Mouse (Mus musculus) heart, adult 2 months (tissue): ENCODE measurements around the gene Trim31. TPM values are rescaled to one million over a fixed set of nuclear protein-coding genes. Genes with fewer than 3 reads are reported as not detected.

Experiments used
- DNase-seq, 2 experiments: peaks; one replicate each; pipeline ENCODE4 v3.0.0; 2021
- H3K27ac ChIP-seq: fragments of 200-600 bp; 2 replicates; pipeline ENCODE4 v1.8.1; 2022
- H3K27me3 ChIP-seq: fragments of 200-500 bp; 2 replicates; pipeline ENCODE4 v1.6.1; 2012; ENCODE audit warnings: mild to moderate bottlenecking, low read length, inconsistent platforms, mixed read lengths; ENCODE audit not compliant: control insufficient read depth, insufficient read depth
- H3K36me3 ChIP-seq: fragments of 200-500 bp; 2 replicates; pipeline ENCODE4 v1.6.1; 2012; ENCODE audit warnings: low read length, inconsistent platforms; ENCODE audit not compliant: control insufficient read depth, insufficient read depth
- H3K4me1 ChIP-seq: fragments of 200-500 bp; 2 replicates; pipeline ENCODE4 v1.6.1; 2011; ENCODE audit warnings: low read length; ENCODE audit not compliant: control insufficient read depth, insufficient read depth
- H3K4me3 ChIP-seq: fragments of 200-600 bp; 2 replicates; pipeline ENCODE4 v1.8.1; 2022
- H3K79me2 ChIP-seq: fragments of 200-500 bp; replicated peaks from 2 replicates; pipeline ENCODE4 v1.6.1; 2012; ENCODE audit warnings: mild to moderate bottlenecking, inconsistent platforms, low read length, moderate library complexity, mixed read lengths; ENCODE audit not compliant: control insufficient read depth, insufficient read depth
- H3K9ac ChIP-seq: fragments of 200-500 bp; 2 replicates; pipeline ENCODE4 v1.6.1; 2012; ENCODE audit warnings: low read depth, mild to moderate bottlenecking, control low read depth, inconsistent platforms, low read length, mixed read lengths
- CTCF ChIP-seq: fragments of 200-600 bp; IDR thresholded peaks from 2 replicates; pipeline ENCODE4 v1.8.1; 2022; ENCODE audit warnings: antibody characterized with exemption, mild to moderate bottlenecking, moderate library complexity
- EP300 ChIP-seq: fragments of 200-500 bp; IDR thresholded peaks from 2 replicates; pipeline ENCODE4 v1.6.1; 2011; ENCODE audit warnings: low read depth, low read length, control low read depth; ENCODE audit not compliant: insufficient read depth
- POLR2A ChIP-seq: fragments of 200-500 bp; IDR thresholded peaks from 2 replicates; pipeline ENCODE4 v1.6.1; 2011; ENCODE audit warnings: mild to moderate bottlenecking, low read depth, low read length, control low read depth; ENCODE audit not compliant: insufficient read depth
- WGBS: fragments of 180-500 bp; shearing (Covaris S2); methylation state at CpG from one replicate; pipeline ENCODE4 v1.1.7; 2018; 5-methylcytosine and 5-hydroxymethylcytosine counted together
- intact Hi-C: fragments of 180-260 bp; cut with DNase I; formaldehyde crosslinking; loops from one replicate; pipeline ENCODE4 v1.15.1; 2025
- polyA plus RNA-seq: library from polyadenylated mRNA; depleted of rRNA; stranded (reverse); fragments of >200 nt; gene quantifications from 2 replicates; pipeline ENCODE4 v1.2.3, GENCODE M21; 2012
- total RNA-seq, 2 experiments: library from RNA; stranded (reverse); gene quantifications; 2 replicates each; pipeline ENCODE4 v1.2.3; 2021

Trim31 gene
- total and polyA plus RNA-seq, 3 experiments = not detected

DNA sequence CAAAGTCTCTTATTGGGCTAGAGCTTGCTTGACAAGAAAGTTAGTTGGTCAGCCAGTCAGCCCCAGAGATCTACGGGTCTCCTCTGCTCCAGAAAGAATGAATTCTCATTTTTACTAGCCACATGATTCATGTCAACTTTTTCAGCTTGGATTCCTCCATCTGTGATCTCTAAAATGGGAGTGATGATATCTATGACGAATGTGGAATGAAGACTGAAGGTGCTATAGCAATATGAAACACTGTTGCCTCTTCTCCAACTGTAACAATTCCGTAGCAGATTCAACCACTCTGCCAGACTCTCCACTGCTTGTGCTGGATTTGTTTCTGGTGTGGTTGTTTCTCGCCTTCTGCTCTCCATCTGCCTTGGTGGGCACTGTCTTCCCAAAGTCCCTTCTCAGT lies 33.2 kb downstream of the Trim31 start:
- intact Hi-C loops = no loop called here
- DNase-seq = no peak
- TF ChIP-seq CTCF (no peak), EP300 (no peak), POLR2A (no peak)
- no peak overlapping the region for H3K4me3 ChIP-seq
- H3K79me2 ChIP-seq = no peaks in the 10 kb centered on the region
- no peaks in the 10 kb centered on the region; the same call in 1 of the 2 replicates for H3K36me3 ChIP-seq
- H3K27me3 ChIP-seq = no peaks in the 10 kb centered on the region
- H3K9ac ChIP-seq = no peak overlapping the region
- 74% methylated on average over 4 of the region's 4 CpGs for WGBS
- peaks cover 15% of the 10 kb centered on the region for H3K4me1 ChIP-seq
- H3K27ac ChIP-seq = peak overlapping the region; percentile 26

DNA sequence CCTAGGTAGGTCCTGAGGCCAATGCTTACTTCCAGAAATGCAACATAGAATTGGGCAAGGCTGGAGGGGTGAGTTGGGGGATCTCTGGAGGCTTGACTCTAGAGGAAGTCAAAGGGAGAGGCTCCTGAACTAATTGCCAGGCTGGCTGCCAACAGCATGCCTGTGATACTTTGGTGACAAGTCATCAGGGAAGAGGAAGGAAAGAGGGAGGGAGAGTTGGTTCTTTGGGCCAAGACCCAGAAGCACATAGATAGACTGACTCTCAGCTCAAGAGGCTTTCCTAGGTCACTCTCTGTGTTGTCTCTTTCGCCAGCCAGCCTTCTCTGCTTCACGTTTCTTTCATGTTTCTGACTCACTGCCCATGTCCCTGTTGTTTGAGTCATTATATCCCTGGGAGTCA lies 33.9 kb downstream of the Trim31 start:
- H3K4me3 ChIP-seq = no peak overlapping the region
- DNase-seq = peak; percentile 56 to 77
- no peaks in the 10 kb centered on the region for H3K27me3 ChIP-seq
- peaks cover 15% of the 10 kb centered on the region for H3K4me1 ChIP-seq
- intact Hi-C loops = loop anchor here (1.0 kb wide), 1 partner anchor 14 kb away; no protein-coding TSS in a partner anchor
- TF ChIP-seq POLR2A (no peak), EP300 (no peak), CTCF (no peak)
- peak overlapping the region; percentile 32 for H3K27ac ChIP-seq
- H3K79me2 ChIP-seq = no peaks in the 10 kb centered on the region
- 8% methylated on average over 2 of the region's 2 CpGs for WGBS
- H3K9ac ChIP-seq = no peak overlapping the region
- H3K36me3 ChIP-seq = no peaks in the 10 kb centered on the region; the same call in 1 of the 2 replicates

DNA sequence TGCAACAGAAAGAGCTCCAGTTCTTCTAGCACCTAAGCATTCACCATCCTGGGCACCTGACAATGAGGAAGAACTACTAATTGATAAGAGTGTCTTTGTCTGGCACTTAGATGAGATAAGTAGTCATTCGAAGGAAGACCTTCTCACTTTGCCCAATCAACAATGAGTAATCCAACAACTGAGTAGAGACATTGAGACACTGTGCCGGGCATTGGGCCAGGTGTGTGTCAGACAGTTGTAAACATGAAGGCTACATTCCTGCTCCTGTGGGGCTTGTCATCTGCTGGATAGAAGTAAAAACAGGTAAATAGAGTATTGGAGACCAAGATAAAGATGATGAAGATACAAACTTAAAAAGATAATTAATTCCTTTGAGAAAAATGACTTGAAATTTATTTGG lies 40.1 kb downstream of the Trim31 start:
- Histone ChIP-seq H3K4me3 (no peak overlapping the region), H3K36me3 (no peaks in the 10 kb centered on the region), H3K9ac (no peak overlapping the region), H3K79me2 (no peaks in the 10 kb centered on the region), H3K4me1 (peaks cover 3% of the 10 kb centered on the region; the same call in 1 of the 2 replicates), H3K27ac (no peak overlapping the region), H3K27me3 (no peaks in the 10 kb centered on the region)
- no peak for TF ChIP-seq POLR2A
- no peak for TF ChIP-seq EP300
- TF ChIP-seq CTCF = no peak
- DNase-seq = no peak
- 60% methylated on average over 2 of the region's 2 CpGs for WGBS
- intact Hi-C loops = no loop called here

DNA sequence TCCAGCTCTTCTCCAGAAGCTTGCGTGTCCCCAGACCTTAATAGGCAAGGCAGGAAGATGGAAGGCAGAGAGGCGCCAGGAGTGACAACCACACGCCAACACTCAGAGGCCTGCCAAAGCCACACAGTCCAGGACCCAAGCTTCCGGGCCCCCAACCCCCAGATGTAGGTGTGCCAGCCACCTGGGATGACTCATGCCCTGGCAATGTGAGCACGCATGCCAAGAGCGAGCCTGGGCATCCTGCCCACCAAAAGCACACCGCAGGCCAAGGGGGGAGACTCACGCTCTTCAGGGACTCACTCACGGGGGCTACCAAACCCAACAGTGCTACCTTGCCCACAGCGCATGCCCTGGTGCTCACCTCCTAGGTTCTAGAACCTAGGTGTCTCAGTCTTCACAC lies 44.5 kb downstream of the Trim31 start:
- DNase-seq = peak; percentile 71 to 81
- peak overlapping the region; percentile 63 for H3K27ac ChIP-seq
- H3K36me3 ChIP-seq = no peaks in the 10 kb centered on the region
- no peaks in the 10 kb centered on the region for H3K79me2 ChIP-seq
- H3K4me3 ChIP-seq = peak overlapping the region; percentile 42
- WGBS = 24% methylated on average over 10 of the region's 10 CpGs
- H3K27me3 ChIP-seq = no peaks in the 10 kb centered on the region
- peak overlapping the region; percentile 34 for H3K9ac ChIP-seq
- intact Hi-C loops = no loop called here
- peaks cover 5% of the 10 kb centered on the region for H3K4me1 ChIP-seq
- TF ChIP-seq POLR2A = no peak
- TF ChIP-seq CTCF = no peak
- TF ChIP-seq EP300 = 0 out of 2 replicates have a peak, but pooled peaks have one; percentile 13

DNA sequence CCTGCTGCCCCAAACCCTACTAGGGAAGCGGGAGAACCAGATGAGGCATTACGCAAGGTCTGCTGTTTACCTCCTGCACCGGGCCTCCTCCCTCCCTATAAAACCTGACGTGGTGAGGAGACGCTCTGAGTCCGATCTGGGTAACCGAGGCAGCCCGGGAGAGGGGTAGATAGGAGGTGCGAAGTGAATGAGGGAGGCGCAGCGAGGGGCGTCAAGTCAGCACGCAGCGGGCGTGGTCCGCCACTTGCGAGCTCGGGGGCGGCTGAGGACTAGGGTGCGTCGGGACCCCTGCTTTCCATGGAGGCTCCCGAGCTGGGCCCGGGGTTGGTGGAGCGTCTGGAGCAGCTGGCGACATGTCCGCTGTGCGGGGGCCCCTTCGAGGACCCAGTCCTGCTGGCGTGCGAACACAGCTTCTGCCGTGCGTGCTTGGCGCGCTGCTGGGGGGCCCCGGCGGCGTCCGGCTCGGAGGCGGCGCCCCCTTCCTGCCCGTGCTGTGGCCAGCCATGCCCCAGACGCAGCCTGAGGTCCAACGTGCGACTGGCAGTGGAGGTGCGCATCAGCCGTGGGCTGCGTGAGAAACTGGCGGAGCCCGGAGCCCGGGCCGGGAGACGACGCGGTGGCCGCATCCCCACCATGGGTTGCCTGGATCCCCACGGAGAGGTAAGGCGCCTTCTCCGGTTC lies 45.0 kb downstream of the Trim31 start, which contains the start of gene Rnf39:
Rnf39 (plus strand) TSS at position 128 of the 681 bp plus-strand sequence.
- TF ChIP-seq POLR2A (no peak), CTCF (no peak), EP300 (no peak)
- Histone ChIP-seq H3K27me3 (no peaks in the 10 kb centered on the region), H3K79me2 (no peaks in the 10 kb centered on the region), H3K36me3 (no peaks in the 10 kb centered on the region), H3K4me1 (peaks cover 5% of the 10 kb centered on the region), H3K9ac (peak within 1 kb of the TSS; percentile 34), H3K4me3 (peak within 1 kb of the TSS; percentile 42), H3K27ac (peak within 1 kb of the TSS; percentile 63)
- peak in 1 of 2 experiments; percentile 58 for DNase-seq
- 6% methylated on average over 59 of the region's 59 CpGs for WGBS
- intact Hi-C loops = no loop called here

DNA sequence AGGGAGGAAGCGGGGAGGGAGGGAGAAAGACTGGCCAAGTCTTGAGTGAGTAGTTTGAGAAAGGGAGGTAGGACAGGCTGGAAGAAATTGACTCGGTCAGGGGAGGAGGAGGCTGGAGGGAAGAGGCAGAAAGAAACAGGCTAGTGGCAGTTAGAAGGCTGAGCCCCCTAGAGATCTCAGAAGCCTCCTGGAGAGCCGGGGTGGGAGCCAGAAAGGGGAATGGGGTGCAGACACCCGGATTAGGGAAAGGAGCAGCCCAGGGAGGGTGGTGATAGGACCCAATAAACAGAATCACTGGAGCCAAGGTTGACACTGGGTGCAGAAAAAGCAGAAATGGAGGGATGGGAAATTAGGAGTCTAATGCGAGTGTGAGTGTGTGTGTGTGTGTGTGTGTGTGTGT lies 45.8 kb downstream of the Trim31 start:
- WGBS = 31% methylated on average over 5 of the region's 5 CpGs
- H3K27ac ChIP-seq = no peak overlapping the region; the same call in 1 of the 2 replicates
- H3K36me3 ChIP-seq = no peaks in the 10 kb centered on the region
- TF ChIP-seq EP300 (no peak), POLR2A (no peak), CTCF (no peak)
- no peak overlapping the region; the same call in 1 of the 2 replicates for H3K4me3 ChIP-seq
- no peak overlapping the region for H3K9ac ChIP-seq
- H3K4me1 ChIP-seq = peaks cover 5% of the 10 kb centered on the region
- no peak for DNase-seq
- no peaks in the 10 kb centered on the region for H3K27me3 ChIP-seq
- H3K79me2 ChIP-seq = no peaks in the 10 kb centered on the region
- intact Hi-C loops = no loop called here
